Mouse (Mus musculus) G1E (cell line): ENCODE data around the gene 6430571L13Rik. TPM values are rescaled to one million over a fixed set of nuclear protein-coding genes. Genes with fewer than 3 reads are reported as not detected.
A peak's percentile ranks its signal among the peaks of the same experiment; 100 is the strongest.

ENCODE experiments used
- ATAC-seq: 2 replicates; pipeline ENCODE4 v1.8.0; 2016; ENCODE audit warnings: mild to moderate bottlenecking; ENCODE audit not compliant: insufficient number of reproducible peaks, poor library complexity, low FRiP score, severe bottlenecking; ENCODE audit errors: extremely low read depth
- DNase-seq: peaks from one replicate; pipeline ENCODE4 v3.0.0; 2012; ENCODE audit warnings: low spot score
- H3K27me3 ChIP-seq: 2 replicates; pipeline ENCODE4 v1.6.1; 2012; ENCODE audit warnings: mild to moderate bottlenecking, low read length, inconsistent platforms; ENCODE audit not compliant: insufficient read depth
- H3K36me3 ChIP-seq: replicated peaks from 2 replicates; pipeline ENCODE3; 2012; ENCODE audit warnings: mild to moderate bottlenecking, inconsistent platforms
- H3K4me1 ChIP-seq: 2 replicates; pipeline ENCODE4 v1.6.1; 2012; ENCODE audit warnings: low read depth, low read length, inconsistent platforms, mixed read lengths; ENCODE audit not compliant: insufficient read depth
- H3K4me3 ChIP-seq: 2 replicates; pipeline ENCODE4 v1.5.1; 2012; ENCODE audit warnings: low read depth, mild to moderate bottlenecking, inconsistent platforms, low read length, moderate library complexity, mixed read lengths
- H3K9me3 ChIP-seq: replicated peaks from 2 replicates; pipeline ENCODE4 v1.6.1; 2012; ENCODE audit warnings: inconsistent platforms
- CTCF ChIP-seq: IDR thresholded peaks from 2 replicates; pipeline ENCODE4 v1.5.1; 2012; ENCODE audit warnings: low read depth, low read length, inconsistent platforms, mixed read lengths
- GATA1 ChIP-seq: IDR thresholded peaks from 2 replicates; pipeline ENCODE4 v1.6.1; 2012; ENCODE audit warnings: borderline replicate concordance, low read length, inconsistent platforms, mixed read lengths
- GATA2 ChIP-seq: IDR thresholded peaks from 2 replicates; pipeline ENCODE4 v1.6.1; 2012; ENCODE audit warnings: low read depth, low read length, inconsistent platforms, borderline replicate concordance
- POLR2AphosphoS5 ChIP-seq: IDR thresholded peaks from 2 replicates; pipeline ENCODE4 v1.6.1; 2012; ENCODE audit warnings: low read depth, low read length, inconsistent platforms; ENCODE audit not compliant: insufficient replicate concordance
- TAL1 ChIP-seq: conservative IDR thresholded peaks from 2 replicates; pipeline ENCODE4 v1.6.1; 2012; ENCODE audit warnings: low read depth, low read length, inconsistent platforms, mixed read lengths
- polyA plus RNA-seq: library from polyadenylated mRNA; stranded (reverse); fragments of >175 nt; gene quantifications from 2 replicates; pipeline ENCODE4 v1.2.3, GENCODE M21; 2012
- total RNA-seq, 2 experiments: library from RNA; stranded (forward) in 1 of 2; stranded (reverse) in 1 of 2; fragments of 200-1000 nt in 1 of 2; fragments of >200 nt in 1 of 2; fragmentation: Nextera tagmentation in 1 of 2; gene quantifications; 2 replicates each; pipeline ENCODE4 v1.2.3; 2014 to 2017

Gene 6430571L13Rik
- total and polyA plus RNA-seq, 3 experiments = 0.29 to 0.76 TPM; not detected in 1

DNA sequence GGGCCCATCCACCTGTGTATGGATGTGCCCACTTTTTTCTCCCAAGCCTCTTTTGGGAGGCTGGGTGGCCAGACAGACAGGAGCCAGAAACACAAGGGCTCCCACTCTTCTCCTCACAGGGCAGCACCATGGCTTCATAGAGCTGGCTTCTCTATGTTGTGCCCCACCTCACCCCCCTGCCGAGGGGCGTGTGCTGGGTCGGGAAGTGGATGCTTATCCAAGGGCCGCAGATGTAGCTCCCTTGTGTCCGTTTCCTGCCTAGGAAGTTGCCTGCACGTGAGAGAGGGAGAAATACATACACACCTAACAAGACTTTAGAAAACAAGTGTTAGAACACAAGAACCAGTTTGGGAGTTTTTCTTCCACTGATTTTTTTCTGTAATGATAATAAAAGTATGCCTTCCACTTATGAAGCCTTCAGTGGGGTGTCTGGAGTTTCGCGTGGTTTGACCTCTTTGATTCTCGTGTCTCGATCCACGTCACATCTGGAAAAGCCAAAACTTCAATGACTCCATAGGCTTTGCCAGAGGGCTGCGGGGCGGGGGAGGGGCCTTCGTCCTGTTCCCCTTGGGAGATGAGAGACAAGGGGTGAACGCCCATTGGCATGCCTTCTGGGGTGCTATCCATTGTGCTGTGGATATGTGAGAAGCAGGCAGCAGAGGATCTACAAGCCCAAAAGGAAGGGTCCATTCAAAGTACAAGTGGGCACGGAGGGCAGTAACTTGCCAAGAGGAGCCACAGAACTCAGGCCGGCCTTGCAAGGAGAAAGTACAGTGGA is 38.7 kb upstream of the 6430571L13Rik start:
- Histone ChIP-seq H3K36me3 (peaks cover 72% of the 10 kb centered on the region), H3K4me3 (peak overlapping the region; percentile 84; the same call in 1 of the 2 replicates), H3K27me3 (no peaks in the 10 kb centered on the region), H3K9me3 (no peaks in the 10 kb centered on the region), H3K4me1 (peaks cover 73% of the 10 kb centered on the region)
- ATAC-seq = no peak
- no peak for DNase-seq
- no peak; the same call in 1 of the 2 replicates for TF ChIP-seq TAL1
- TF ChIP-seq GATA1 = no peak
- TF ChIP-seq CTCF = no peak
- no peak for TF ChIP-seq POLR2AphosphoS5
- no peak for TF ChIP-seq GATA2

DNA sequence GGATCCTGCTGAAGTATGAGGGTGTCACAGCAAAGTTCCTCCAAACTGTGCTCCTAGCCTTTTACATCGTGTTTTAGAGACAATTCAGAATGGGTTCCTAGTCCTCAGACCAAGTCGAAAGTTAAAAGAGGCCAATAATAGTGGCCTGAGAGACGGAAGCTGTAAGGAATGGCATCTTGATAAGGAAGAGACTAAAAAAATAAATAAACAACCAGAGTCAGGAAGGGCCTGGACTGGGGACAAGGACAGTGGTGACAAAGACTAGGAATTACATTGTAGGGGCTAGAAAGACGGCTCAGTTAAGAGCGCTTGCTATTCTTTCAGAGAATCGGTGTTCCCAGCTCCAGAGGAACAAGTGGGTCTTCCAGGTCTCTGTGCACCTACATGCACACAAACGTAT is 37.8 kb upstream of the 6430571L13Rik start:
- ATAC-seq = no peak
- Histone ChIP-seq H3K27me3 (no peaks in the 10 kb centered on the region), H3K4me1 (peaks cover 81% of the 10 kb centered on the region), H3K36me3 (peaks cover 72% of the 10 kb centered on the region), H3K4me3 (no peak overlapping the region; the same call in 1 of the 2 replicates), H3K9me3 (no peaks in the 10 kb centered on the region)
- TF ChIP-seq TAL1 (no peak), GATA2 (no peak), GATA1 (no peak), CTCF (no peak), POLR2AphosphoS5 (no peak)
- DNase-seq = no peak

DNA sequence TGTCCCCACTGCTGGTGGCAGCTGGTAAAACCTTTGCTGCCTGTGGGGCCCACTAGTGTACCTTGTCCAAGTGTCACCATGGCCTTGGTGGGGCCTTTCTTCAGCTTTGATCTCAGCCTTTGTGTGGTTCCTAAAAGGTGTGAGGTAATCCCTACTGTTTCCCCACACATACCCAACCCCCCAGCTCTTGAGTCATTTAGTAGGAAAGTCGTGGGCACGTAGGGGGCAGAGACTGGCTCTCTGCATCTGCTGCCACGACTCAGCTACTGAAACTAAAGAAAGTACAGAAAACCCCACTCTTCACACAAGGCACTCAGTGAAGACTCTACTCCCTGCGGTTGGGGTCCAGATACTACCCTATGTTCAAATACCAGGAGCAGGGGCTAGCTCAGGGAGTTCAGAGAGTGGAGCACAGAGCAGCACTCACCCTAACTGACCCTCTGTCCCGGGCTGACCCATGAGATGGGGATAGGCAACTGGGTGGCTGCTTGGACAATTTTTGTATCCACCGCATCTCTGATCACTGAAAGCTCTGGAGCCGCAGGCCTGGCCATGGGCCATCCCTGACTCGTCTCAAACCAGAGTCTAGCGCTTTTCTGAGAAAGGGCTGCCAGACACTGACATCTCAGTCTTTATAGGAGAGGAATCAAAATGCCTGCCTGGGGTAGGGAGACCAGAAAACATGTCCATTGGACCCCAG is 37.1 kb upstream of the 6430571L13Rik start:
- Histone ChIP-seq H3K4me3 (no peak overlapping the region), H3K4me1 (peaks cover 84% of the 10 kb centered on the region), H3K36me3 (peaks cover 66% of the 10 kb centered on the region), H3K9me3 (no peaks in the 10 kb centered on the region), H3K27me3 (no peaks in the 10 kb centered on the region)
- DNase-seq = no peak
- TF ChIP-seq GATA1 (no peak), CTCF (no peak), POLR2AphosphoS5 (no peak), GATA2 (no peak), TAL1 (no peak)
- ATAC-seq = no peak

DNA sequence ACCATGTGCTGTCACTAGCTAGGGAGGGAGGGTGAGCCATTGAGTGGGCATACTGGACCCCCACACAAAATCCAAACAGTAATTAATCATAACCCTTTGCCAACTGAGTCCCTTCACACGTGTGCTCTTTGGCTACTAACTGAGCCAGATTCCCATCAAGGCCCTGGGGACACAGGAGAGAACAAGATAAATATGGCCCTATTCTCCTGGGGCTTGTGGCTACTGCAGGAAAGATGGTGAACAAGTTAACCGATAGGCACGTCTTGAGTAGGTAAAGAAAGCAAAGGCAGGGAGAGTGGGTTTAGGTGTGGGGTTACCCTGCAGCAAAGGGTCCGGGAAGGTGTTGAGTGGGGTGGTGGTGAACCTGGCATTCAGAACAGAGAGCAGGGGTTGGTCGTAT is 36.5 kb upstream of the 6430571L13Rik start:
- DNase-seq (no peak), ATAC-seq (no peak)
- Histone ChIP-seq H3K4me3 (no peak overlapping the region), H3K4me1 (peaks cover 89% of the 10 kb centered on the region), H3K36me3 (peaks cover 59% of the 10 kb centered on the region), H3K9me3 (no peaks in the 10 kb centered on the region), H3K27me3 (no peaks in the 10 kb centered on the region)
- no peak for TF ChIP-seq GATA2
- TF ChIP-seq POLR2AphosphoS5 = no peak
- no peak for TF ChIP-seq TAL1
- TF ChIP-seq GATA1 = no peak
- no peak for TF ChIP-seq CTCF

DNA sequence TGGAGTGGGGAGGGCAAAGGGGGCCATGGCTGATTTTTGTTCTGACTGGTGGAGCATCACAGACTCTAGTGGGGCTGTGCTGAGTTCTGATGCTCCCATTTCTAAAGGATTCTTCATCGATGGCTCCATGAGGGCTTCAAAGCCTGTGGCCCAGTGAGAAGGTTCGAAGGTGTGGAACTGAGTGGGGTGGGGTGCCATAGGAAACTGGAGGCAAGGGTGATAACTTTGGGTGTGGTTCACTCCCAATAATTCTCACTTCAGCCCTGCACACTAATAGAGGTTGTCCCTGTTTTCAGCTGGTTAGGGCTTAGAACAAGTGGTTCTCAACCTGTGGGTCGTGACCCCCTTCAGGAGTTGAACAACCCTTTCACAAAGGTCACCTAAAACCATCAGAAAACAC is 36.0 kb upstream of the 6430571L13Rik start:
- peaks cover 94% of the 10 kb centered on the region for H3K4me1 ChIP-seq
- no peak for ATAC-seq

DNA sequence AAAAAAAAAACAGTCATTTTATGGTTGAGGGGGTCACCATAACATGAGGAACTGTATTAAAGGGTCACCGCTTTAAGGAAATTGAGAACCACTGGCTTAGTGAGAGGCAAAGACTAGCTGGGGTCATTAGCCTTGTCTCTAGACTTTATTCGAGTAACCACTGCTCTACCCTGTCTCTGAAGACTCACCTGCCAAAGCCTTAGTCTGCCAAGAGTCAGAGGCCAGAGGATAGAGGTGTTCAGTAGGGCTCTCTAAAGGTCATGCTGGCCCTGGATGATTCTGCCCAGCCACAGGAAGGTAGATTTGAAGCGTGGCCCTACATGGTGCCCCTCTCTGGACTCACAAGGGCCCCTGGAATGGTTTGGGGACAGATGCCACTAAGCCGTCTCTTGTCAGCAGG is 35.4 kb upstream of the 6430571L13Rik start:
- Histone ChIP-seq H3K4me3 (no peak overlapping the region), H3K9me3 (no peaks in the 10 kb centered on the region), H3K4me1 (peaks cover 97% of the 10 kb centered on the region), H3K27me3 (no peaks in the 10 kb centered on the region), H3K36me3 (peaks cover 49% of the 10 kb centered on the region)
- no peak for ATAC-seq
- DNase-seq = no peak
- TF ChIP-seq TAL1 = no peak
- TF ChIP-seq CTCF = no peak
- TF ChIP-seq GATA1 = no peak

More for the DNA sequence above, 36.0 kb upstream of the 6430571L13Rik start:
- no peak for TF ChIP-seq POLR2AphosphoS5
- TF ChIP-seq CTCF = no peak
- no peak for TF ChIP-seq TAL1
- H3K4me3 ChIP-seq = no peak overlapping the region
- H3K36me3 ChIP-seq = peaks cover 55% of the 10 kb centered on the region
- H3K27me3 ChIP-seq = no peaks in the 10 kb centered on the region
- no peak for DNase-seq
- no peaks in the 10 kb centered on the region for H3K9me3 ChIP-seq
